Mouse (Mus musculus): ENCODE data around the gene Kif3c. TPM values are rescaled to one million over a fixed set of nuclear protein-coding genes. Genes with fewer than 3 reads are reported as not detected.

The Kif3c gene
- polyA plus RNA-seq, 1 experiment from 2014 or later = 2.5 TPM

DNA sequence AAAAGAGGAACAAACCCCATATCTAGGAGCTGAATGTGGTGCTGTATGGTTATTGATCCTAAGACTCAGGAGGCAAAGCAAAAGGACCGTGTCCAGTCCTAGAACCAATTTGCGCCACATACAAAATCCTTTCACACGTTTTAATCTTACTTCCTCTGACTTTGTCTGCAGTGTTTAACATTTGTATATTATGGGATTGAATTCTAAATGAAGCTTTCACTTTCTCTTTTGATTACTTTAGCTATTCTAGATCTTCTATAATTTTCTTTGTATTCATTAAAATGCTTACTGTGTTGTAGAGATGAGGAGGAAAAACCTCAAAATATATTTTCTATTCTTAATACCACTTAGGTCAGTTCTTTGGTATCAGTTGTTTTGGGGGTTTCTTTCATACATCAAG, 88.6 kb downstream of the Kif3c start:
- TF ChIP-seq EP300 (optimal IDR thresholded peaks at IDR 0.05) (no peak), CTCF (IDR thresholded peaks at IDR 0.05; ENCODE audit: low read depth) (no peak)
- no peak overlapping the region for H3K27ac ChIP-seq (replicated peaks)
- DNase-seq (ENCODE audit: low spot score) = no peak
- peaks cover 20% of the 10 kb centered on the region for H3K36me3 ChIP-seq (ENCODE audit: control insufficient read depth, insufficient read depth, low read length)
- WGBS = 86% methylated on average over 3 of the region's 3 CpGs
- no peaks in the 10 kb centered on the region for H3K27me3 ChIP-seq (ENCODE audit: control insufficient read depth, insufficient read depth, low read length)
- no peak overlapping the region for H3K4me3 ChIP-seq (ENCODE audit: low read depth, low read length)
- no peak for ATAC-seq (ENCODE audit: low FRiP score, low TSS enrichment)
- H3K4me1 ChIP-seq (replicated peaks; ENCODE audit: control insufficient read depth, insufficient read depth) = no peaks in the 10 kb centered on the region
- no peak overlapping the region for H3K9ac ChIP-seq (ENCODE audit: low read length)
- no peaks in the 10 kb centered on the region for H3K9me3 ChIP-seq (ENCODE audit: control insufficient read depth, low read length)
- no peak overlapping the region for H3K4me2 ChIP-seq (replicated peaks; ENCODE audit: low read depth)

Other genes starting within 250 kb of the Kif3c start
- 83.9 and 91.2 TPM in 2 replicates for gene Rab10, start 55.2 kb upstream of the Kif3c start, polyA plus RNA-seq (2015; fragmentation: Nextera tagmentation; extraction: Ambion mirVana)
- gene Asxl2, start 61.7 kb downstream of the Kif3c start, polyA plus RNA-seq (2015; fragmentation: Nextera tagmentation; extraction: Ambion mirVana) = 6.9 and 8.0 TPM in 2 replicates
- 12.6 and 18.2 TPM in 2 replicates for gene Dtnb, start 207.2 kb downstream of the Kif3c start, polyA plus RNA-seq (2015; fragmentation: Nextera tagmentation; extraction: Ambion mirVana)